Mouse (Mus musculus): ENCODE data around the gene Epo. TPM values are rescaled to one million over a fixed set of nuclear protein-coding genes. Genes with fewer than 3 reads are reported as not detected.

Gene Epo
- not detected for total RNA-seq (2021)

GRCm38 (mm10) chr5:137533117-137533827 is at the start of gene Epo, which contains the start of gene Gnb2:
Gene Epo (minus strand): TSS chr5:137533242.
Gene Gnb2 (minus strand): TSS chr5:137533510.
- intact Hi-C loops (cut with DNase I) = loop anchor here (5.0 kb wide), 3 partner anchors 94 to 214 kb away; partner anchors contain the start of genes Fbxo24, Gm20605, Lrch4 and Tsc22d4

DNA sequence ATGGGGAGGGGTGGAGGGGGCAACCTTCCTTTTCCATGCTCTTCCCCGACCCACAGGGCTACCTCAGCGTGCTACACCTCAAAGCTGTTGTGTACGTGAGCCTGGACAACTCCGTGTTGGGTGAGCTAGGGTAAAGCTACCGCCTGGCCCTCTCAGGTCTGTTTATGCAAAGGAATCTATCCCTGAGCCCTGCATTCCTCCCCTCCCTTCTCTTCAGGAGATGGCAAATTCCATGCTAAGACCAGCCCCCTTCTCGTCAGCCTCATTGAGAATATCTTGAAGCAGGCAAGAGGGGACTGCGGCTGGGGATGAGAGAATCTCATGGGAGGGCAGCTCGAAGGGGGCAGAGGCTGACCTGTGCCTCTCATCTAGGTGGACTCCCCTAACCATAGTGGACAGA is 49.7 kb upstream of the Epo start:
- no peak for DNase-seq
- intact Hi-C loops (cut with DNase I) = no loop called here

More at GRCm38 (mm10) chr5:137533117-137533827, at the start of gene Epo, which contains the start of gene Gnb2:
- peak; percentile 99 for DNase-seq

DNA sequence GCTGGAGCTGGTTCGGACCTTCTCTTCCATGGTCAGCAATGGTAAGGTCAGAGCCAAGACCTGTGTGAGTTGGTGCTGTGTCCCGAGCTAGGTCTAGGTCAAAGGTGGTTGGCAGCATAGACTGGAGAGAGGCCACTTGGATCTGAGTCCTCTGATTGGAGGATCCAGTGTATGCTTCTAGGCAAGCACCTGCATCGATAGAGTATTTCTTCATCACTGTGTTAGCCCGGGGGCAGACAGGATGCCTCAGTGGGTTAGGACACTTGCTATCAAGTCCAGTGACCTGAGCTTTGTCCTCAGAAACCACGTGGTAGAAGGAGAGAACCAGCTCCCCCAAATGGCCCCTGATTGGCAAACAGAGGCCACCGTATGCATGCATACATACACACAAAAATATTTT is 47.2 kb upstream of the Epo start:
- no peak for DNase-seq
- intact Hi-C loops (cut with DNase I) = no loop called here

DNA sequence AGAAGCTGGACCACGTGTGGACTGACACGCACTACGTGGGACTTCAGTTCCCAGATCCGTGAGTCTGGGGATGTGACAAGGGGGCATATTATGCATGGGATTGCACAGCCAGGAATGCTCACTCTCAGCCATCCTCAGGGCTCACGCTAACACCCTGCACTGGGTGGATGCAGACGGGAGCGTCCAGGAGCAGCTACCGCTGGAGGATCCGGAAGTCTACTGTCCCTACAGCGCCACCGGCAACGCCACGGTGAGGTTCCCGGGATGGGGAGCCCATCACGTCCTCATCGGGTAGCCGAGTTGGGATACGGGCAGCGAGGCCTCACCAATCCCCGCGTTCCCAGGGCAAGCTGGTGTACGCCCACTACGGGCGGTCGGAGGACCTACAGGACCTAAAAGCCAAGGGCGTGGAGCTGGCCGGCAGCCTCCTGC is 41.4 kb upstream of the Epo start:
- intact Hi-C loops (cut with DNase I) = no loop called here
- DNase-seq = peak; percentile 31 to 49

- DNase-seq = no peak
- intact Hi-C loops (cut with DNase I) = no loop called here
These were observed 37.9 kb upstream of the Epo start for GRCm38 (mm10) chr5:137570691-137571586.

- DNase-seq = no peak
- intact Hi-C loops (cut with DNase I) = no loop called here
These were observed 37.1 kb upstream of the Epo start for GRCm38 (mm10) chr5:137570181-137570580.

GRCm38 (mm10) chr5:137569665-137570064 is 36.6 kb upstream of the Epo start, which contains the start of gene Tfr2:
Gene Tfr2 (plus strand): TSS chr5:137569840.
- peak; percentile 30 to 50 for DNase-seq
- intact Hi-C loops (cut with DNase I) = no loop called here

DNA sequence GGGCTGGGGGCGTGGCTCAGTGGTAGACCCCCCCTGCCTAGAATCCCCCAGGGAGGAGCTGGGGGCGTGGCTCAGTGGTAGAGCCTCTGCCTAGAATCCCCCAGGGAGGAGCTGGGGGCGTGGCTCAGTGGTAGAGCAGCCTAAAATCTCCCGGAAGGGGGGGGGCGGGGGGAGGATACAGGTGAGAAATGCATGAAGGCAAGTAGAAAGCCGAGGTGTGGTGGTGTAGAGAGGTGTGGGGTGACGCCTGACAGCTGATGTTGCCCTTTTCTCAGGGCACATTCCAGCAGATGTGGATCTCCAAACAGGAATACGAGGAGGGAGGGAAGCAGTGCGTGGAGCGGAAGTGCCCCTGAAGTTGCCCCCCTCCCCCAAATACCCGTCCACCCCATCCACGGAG is 36.0 kb upstream of the Epo start:
- DNase-seq = no peak
- intact Hi-C loops (cut with DNase I) = no loop called here

DNA sequence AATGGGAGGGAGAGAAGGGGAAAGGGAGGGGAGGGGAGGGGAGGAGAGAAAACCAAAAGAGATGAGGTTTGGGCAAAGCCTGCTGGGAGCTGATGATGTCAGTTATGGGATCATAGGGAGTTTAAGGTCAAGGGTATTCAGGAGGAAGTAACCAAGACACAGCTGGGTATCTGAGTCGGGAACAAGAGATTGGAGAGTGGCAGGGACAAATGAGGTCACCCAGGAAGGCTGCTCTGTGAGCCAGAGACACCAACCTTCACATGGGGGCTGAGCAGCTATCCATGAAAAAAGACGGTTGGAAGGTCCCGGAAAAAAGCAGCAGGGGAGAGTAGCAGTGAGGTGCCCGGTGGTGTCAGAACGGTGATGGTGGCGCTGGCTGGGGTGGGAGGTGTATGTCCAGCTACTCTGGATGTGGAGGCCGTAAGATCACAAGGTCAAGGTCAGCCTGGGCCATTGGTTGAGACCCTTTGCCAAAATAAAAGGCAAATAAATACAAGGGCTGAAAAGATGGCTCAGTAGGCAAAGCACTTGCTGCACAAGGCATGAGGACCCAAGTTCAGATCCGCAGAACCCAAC is 35.3 kb upstream of the Epo start:
- no peak for DNase-seq
- intact Hi-C loops (cut with DNase I) = no loop called here

GRCm38 (mm10) chr5:137566416-137566815 is 33.4 kb upstream of the Epo start:
- intact Hi-C loops (cut with DNase I) = no loop called here

GRCm38 (mm10) chr5:137565744-137566143 is 32.7 kb upstream of the Epo start:
- DNase-seq = no peak
- intact Hi-C loops (cut with DNase I) = no loop called here

More at GRCm38 (mm10) chr5:137566416-137566815, 33.4 kb upstream of the Epo start:
- no peak for DNase-seq

GRCm38 (mm10) chr5:137562965-137563364 is 29.9 kb upstream of the Epo start:
- intact Hi-C loops (cut with DNase I) = no loop called here

GRCm38 (mm10) chr5:137561556-137561955 is 28.5 kb upstream of the Epo start:
- DNase-seq = no peak
- intact Hi-C loops (cut with DNase I) = no loop called here

More at GRCm38 (mm10) chr5:137562965-137563364, 29.9 kb upstream of the Epo start:
- DNase-seq = no peak

DNA sequence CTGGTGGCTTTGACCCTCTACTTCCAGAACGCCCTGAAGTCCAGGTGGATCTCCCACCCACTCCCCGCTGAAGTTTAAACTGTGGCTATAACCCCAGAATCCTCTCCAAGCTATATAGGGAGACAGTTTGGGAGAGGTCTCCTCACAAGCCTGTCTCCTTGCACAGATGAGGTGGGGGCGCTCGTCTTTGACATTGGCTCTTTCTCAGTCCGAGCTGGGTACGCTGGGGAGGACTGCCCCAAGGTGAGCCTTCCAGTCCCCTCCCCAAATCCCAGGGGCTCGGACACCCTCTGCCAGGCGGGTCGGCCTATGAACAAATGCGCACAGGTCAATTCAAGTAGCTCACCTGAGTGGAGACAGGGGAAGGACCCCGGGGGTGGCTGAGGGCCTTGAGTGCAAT is 20.9 kb upstream of the Epo start:
- no peak for DNase-seq
- intact Hi-C loops (cut with DNase I) = no loop called here

DNA sequence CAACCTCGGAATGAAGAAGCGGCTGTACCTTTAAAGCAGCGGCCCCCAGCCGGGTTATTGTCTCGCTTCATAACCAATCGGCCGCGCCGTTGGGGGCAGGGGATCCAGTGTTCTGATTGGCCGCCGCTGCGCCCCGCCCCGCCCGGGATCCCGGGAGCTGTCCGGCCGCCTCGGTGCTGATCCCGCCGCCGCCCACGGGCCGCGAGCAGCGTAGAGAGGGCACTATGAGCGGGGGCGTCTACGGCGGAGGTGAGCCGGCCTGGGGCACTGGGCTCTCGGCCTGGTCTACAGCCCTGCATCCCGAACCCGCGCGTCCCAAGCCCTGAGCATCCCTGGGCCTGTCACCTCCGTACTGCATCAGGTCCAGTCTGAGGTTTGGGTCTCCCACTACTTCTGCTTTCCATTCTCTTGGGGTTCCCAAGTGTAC is 20.4 kb upstream of the Epo start, which contains the start of gene Actl6b:
TSS of gene Actl6b (plus strand) at position 107 of the 427 bp plus-strand sequence.
- intact Hi-C loops (cut with DNase I) = no loop called here
- peak; percentile 75 to 82 for DNase-seq

DNA sequence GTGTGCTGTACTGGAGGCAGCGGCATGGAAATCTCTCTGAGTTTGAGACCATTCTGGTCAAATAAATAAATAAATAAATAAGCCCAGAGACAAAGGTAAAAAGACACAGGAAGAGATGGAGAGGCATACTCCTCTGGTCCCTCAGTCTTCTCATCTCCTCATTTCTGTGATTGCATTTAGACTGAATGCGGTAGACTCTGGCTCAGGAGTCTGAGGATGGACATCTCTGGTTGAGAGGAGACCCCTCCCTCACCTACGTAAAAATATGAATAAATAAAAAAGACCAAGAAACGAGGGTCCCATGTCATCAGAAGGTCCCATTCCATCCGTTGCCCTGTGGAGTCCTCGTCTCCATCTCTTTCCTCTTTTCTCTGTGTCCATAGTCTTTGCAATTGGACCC is 20.0 kb upstream of the Epo start:
- DNase-seq = no peak
- intact Hi-C loops (cut with DNase I) = no loop called here

GRCm38 (mm10) chr5:137551119-137551518 is 18.1 kb upstream of the Epo start:
- intact Hi-C loops (cut with DNase I) = no loop called here
- no peak for DNase-seq

DNA sequence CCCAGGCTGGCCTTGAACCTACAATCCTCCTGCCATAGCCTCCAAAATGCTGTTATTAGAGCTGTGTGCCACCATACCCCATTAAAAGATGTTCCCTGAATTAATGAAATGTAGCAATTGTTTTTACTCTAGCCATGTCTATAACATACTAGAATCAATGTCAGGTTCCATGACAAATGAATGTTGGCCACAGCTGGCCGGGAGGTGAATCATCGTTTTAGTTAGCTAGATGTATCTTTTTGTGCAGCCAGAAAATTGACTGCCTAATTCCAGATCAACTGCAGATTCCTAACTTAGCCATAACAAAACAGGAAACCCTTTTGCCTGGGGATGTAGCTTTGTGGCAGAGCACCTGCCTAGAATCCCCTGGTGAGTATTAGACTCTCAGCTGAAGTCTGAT is 16.8 kb upstream of the Epo start:
- DNase-seq = no peak
- intact Hi-C loops (cut with DNase I) = no loop called here

- no peak for DNase-seq
- intact Hi-C loops (cut with DNase I) = no loop called here
These were observed 12.6 kb upstream of the Epo start for GRCm38 (mm10) chr5:137545596-137545995.

GRCm38 (mm10) chr5:137544926-137545325 is 11.9 kb upstream of the Epo start:
- no peak for DNase-seq
- intact Hi-C loops (cut with DNase I) = no loop called here
